Mouse (Mus musculus) liver, embryonic 16.5 days (tissue): Measurements from ENCODE around the gene Ppfia2. TPM values are rescaled to one million over a fixed set of nuclear protein-coding genes. Genes with fewer than 3 reads are reported as not detected.

Experiments used
- ATAC-seq: fragments of 200-750 bp; cut with Nextera tagmentation; 2 replicates; pipeline ENCODE4 v1.8.0; 2017; ENCODE audit warnings: low read depth, mild to moderate bottlenecking, moderate number of reproducible peaks, moderate library complexity
- H3K27ac ChIP-seq: fragments of 300-500 bp; sonication (generic); 2 replicates; pipeline ENCODE4 v1.5.1; 2014; ENCODE audit warnings: mild to moderate bottlenecking, low read length
- H3K27me3 ChIP-seq: fragments of 300-500 bp; sonication (generic); 2 replicates; pipeline ENCODE4 v1.6.1; 2014; ENCODE audit warnings: low read depth, low read length, mixed read lengths; ENCODE audit not compliant: control insufficient read depth, insufficient read depth
- H3K36me3 ChIP-seq: fragments of 300-500 bp; sonication (generic); 2 replicates; pipeline ENCODE4 v1.6.1; 2014; ENCODE audit warnings: mild to moderate bottlenecking; ENCODE audit not compliant: control insufficient read depth, insufficient read depth
- H3K4me1 ChIP-seq: fragments of 300-500 bp; sonication (generic); 2 replicates; pipeline ENCODE4 v1.6.1; 2014; ENCODE audit warnings: low read depth, low read length, mixed read lengths; ENCODE audit not compliant: control insufficient read depth
- H3K4me2 ChIP-seq: fragments of 300-500 bp; sonication (generic); 2 replicates; pipeline ENCODE4 v1.6.1; 2014; ENCODE audit warnings: low read depth, low read length, mixed read lengths
- H3K4me3 ChIP-seq: fragments of 300-500 bp; sonication (generic); 2 replicates; pipeline ENCODE4 v1.5.1; 2014; ENCODE audit warnings: low read depth, mild to moderate bottlenecking, low read length
- H3K9ac ChIP-seq: fragments of 300-500 bp; sonication (generic); 2 replicates; pipeline ENCODE4 v1.6.1; 2014; ENCODE audit warnings: low read depth, low read length
- H3K9me3 ChIP-seq: fragments of 300-500 bp; sonication (generic); replicated peaks from 2 replicates; pipeline ENCODE4 v1.6.1; 2016; ENCODE audit warnings: low read length; ENCODE audit not compliant: control insufficient read depth
- WGBS: fragments of 180-500 bp; shearing (Covaris S2); extraction: QIAGEN DNeasy Blood & Tissue Kit; methylation state at CpG from one replicate; pipeline ENCODE4 v1.1.7; 2014; ENCODE audit not compliant: insufficient replicate concordance; 5-methylcytosine and 5-hydroxymethylcytosine counted together
- polyA plus RNA-seq: library from polyadenylated mRNA; unstranded; fragments of >200 nt; fragmentation: Nextera tagmentation; extraction: Ambion mirVana; gene quantifications from 2 replicates; pipeline ENCODE4 v1.2.1, GENCODE M21; 2015

Gene Ppfia2
- polyA plus RNA-seq, 1 experiment from 2014 or later = 0.01 TPM

- Histone ChIP-seq H3K36me3 (no peaks in the 10 kb centered on the region), H3K9me3 (no peaks in the 10 kb centered on the region), H3K4me3 (no peak overlapping the region), H3K4me1 (no peaks in the 10 kb centered on the region), H3K27ac (no peak overlapping the region), H3K27me3 (no peaks in the 10 kb centered on the region), H3K4me2 (no peak overlapping the region), H3K9ac (no peak overlapping the region)
- WGBS = 44% methylated on average over 3 of the region's 3 CpGs
- no peak for ATAC-seq
Observed at GRCm38 (mm10) chr10:106738190-106738589, 268.1 kb downstream of the Ppfia2 start.

DNA sequence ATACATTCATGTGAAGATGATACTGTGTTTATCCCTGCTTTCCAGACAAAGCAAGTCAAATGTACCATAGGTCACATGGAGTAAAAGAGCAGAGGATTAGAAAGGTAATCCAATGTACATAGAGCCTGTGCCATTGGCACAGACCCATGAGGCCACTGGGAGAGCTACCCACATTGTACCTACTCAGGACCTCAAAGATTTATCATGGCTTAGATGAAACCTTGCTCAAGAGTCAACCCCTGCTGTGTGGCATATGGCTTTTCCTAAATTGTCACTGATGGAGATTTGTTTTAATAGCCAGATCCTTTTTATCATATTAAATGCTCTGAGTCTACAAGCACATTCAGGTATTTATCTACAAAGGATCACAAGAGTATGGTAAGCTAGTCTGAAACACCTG is 274.8 kb downstream of the Ppfia2 start:
- Histone ChIP-seq H3K9ac (no peak overlapping the region), H3K27ac (no peak overlapping the region), H3K4me1 (no peaks in the 10 kb centered on the region), H3K4me3 (no peak overlapping the region), H3K9me3 (no peaks in the 10 kb centered on the region), H3K36me3 (no peaks in the 10 kb centered on the region), H3K27me3 (no peaks in the 10 kb centered on the region), H3K4me2 (no peak overlapping the region)
- no peak for ATAC-seq

DNA sequence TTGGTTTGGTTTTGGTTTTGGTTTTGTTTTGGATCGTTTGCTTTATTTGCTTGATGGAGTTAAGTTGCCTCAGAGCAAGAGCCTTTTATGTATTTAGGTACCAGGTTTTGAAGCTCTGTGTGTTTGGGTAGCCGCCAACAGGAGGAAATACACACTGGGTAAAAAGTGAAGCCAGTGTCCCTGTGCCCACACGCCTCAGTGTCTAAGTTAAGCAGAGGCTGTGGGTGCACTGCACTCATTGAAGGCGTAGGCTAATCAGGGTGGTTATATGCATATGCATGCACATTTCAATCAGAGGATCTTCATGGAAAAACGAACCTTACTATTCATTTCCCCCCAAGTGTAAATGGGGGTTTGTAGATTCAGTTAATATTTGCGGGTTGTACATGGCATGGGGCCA is 290.9 kb downstream of the Ppfia2 start:
- ATAC-seq = no peak

DNA sequence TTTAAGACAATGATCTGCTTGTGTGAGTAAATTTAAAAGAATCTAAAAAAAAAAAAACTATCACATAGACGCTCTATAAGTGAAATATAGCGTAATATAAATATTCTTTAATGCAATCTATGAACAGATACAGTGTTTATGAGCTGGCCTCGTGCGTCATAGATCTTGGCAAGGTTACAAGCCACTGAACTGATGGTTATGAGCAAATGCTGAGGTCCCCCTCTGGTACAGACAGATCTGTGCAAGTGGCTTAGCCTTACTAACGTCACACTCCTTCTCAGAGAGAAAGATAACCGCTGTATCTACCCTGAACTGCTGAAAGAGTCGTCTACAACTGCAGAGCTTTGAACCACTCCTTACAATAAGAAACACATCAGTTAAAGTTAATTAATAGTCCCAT is 293.6 kb downstream of the Ppfia2 start:
- WGBS = 46% methylated on average over 7 of the region's 7 CpGs
- no peak overlapping the region for H3K4me3 ChIP-seq
- no peaks in the 10 kb centered on the region for H3K4me1 ChIP-seq
- H3K27me3 ChIP-seq = no peaks in the 10 kb centered on the region
- no peaks in the 10 kb centered on the region for H3K36me3 ChIP-seq
- H3K9me3 ChIP-seq = no peaks in the 10 kb centered on the region
- H3K9ac ChIP-seq = no peak overlapping the region
- no peak overlapping the region for H3K27ac ChIP-seq
- H3K4me2 ChIP-seq = no peak overlapping the region
- ATAC-seq = no peak

More for the DNA sequence above, 290.9 kb downstream of the Ppfia2 start:
- Histone ChIP-seq H3K9me3 (no peaks in the 10 kb centered on the region), H3K4me3 (no peak overlapping the region), H3K4me2 (no peak overlapping the region), H3K27me3 (no peaks in the 10 kb centered on the region), H3K9ac (no peak overlapping the region), H3K27ac (no peak overlapping the region), H3K36me3 (no peaks in the 10 kb centered on the region), H3K4me1 (no peaks in the 10 kb centered on the region)
- 63% methylated on average over 6 of the region's 6 CpGs for WGBS

GRCm38 (mm10) chr10:106775571-106775970 is 305.4 kb downstream of the Ppfia2 start:
- Histone ChIP-seq H3K36me3 (no peaks in the 10 kb centered on the region), H3K27me3 (no peaks in the 10 kb centered on the region), H3K27ac (no peak overlapping the region), H3K4me3 (no peak overlapping the region), H3K4me1 (no peaks in the 10 kb centered on the region), H3K4me2 (no peak overlapping the region), H3K9ac (no peak overlapping the region), H3K9me3 (no peaks in the 10 kb centered on the region)
- 68% methylated on average over 1 of the region's 1 CpGs for WGBS
- ATAC-seq = no peak

- H3K4me2 ChIP-seq = no peak overlapping the region
- H3K4me1 ChIP-seq = no peaks in the 10 kb centered on the region
- no peak overlapping the region for H3K4me3 ChIP-seq
- no peak for ATAC-seq
- H3K36me3 ChIP-seq = no peaks in the 10 kb centered on the region
- WGBS = 54% methylated on average over 2 of the region's 2 CpGs
- no peaks in the 10 kb centered on the region for H3K27me3 ChIP-seq
- H3K27ac ChIP-seq = no peak overlapping the region
- H3K9ac ChIP-seq = no peak overlapping the region
- no peaks in the 10 kb centered on the region for H3K9me3 ChIP-seq
Observed at GRCm38 (mm10) chr10:106815447-106815846, 345.3 kb downstream of the Ppfia2 start.

- 68% methylated on average over 4 of the region's 4 CpGs for WGBS
- no peak overlapping the region for H3K9ac ChIP-seq
- H3K4me2 ChIP-seq = no peak overlapping the region
- no peak for ATAC-seq
- no peak overlapping the region for H3K27ac ChIP-seq
- H3K4me1 ChIP-seq = no peaks in the 10 kb centered on the region
- H3K9me3 ChIP-seq = no peaks in the 10 kb centered on the region
- no peaks in the 10 kb centered on the region for H3K36me3 ChIP-seq
- no peak overlapping the region for H3K4me3 ChIP-seq
- no peaks in the 10 kb centered on the region for H3K27me3 ChIP-seq
Observed at GRCm38 (mm10) chr10:106818381-106818780, 348.2 kb downstream of the Ppfia2 start.

DNA sequence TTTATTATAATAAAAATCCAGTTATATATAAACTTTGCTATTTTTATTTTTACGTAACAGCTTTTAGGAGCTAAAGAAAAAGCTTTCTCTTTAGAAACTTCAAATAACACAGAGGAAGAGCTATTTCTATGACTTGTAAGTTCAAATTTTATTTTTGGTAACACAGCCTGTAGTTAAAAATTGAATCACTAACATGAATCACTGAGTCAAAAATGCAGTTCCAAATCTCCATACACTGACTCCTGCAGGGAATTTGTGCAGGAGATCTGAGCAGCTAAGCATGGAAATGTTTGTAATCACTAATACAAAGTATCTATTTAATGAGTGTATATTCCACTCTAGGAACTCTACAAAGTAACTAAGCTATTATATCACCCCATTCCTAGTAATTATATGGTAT is 354.1 kb downstream of the Ppfia2 start:
- Histone ChIP-seq H3K27me3 (no peaks in the 10 kb centered on the region), H3K4me2 (no peak overlapping the region), H3K27ac (no peak overlapping the region), H3K4me3 (no peak overlapping the region), H3K9me3 (no peaks in the 10 kb centered on the region), H3K9ac (no peak overlapping the region), H3K4me1 (no peaks in the 10 kb centered on the region), H3K36me3 (no peaks in the 10 kb centered on the region)
- 70% methylated on average over 1 of the region's 1 CpGs for WGBS
- ATAC-seq = no peak

- no peaks in the 10 kb centered on the region for H3K27me3 ChIP-seq
- H3K36me3 ChIP-seq = no peaks in the 10 kb centered on the region
- no peak overlapping the region for H3K4me3 ChIP-seq
- ATAC-seq = no peak
- no peak overlapping the region for H3K9ac ChIP-seq
- H3K4me2 ChIP-seq = no peak overlapping the region
- no peak overlapping the region for H3K27ac ChIP-seq
- H3K9me3 ChIP-seq = no peaks in the 10 kb centered on the region
- no peaks in the 10 kb centered on the region for H3K4me1 ChIP-seq
- WGBS = 28% methylated on average over 1 of the region's 1 CpGs
Observed at GRCm38 (mm10) chr10:106838476-106838875, 368.3 kb downstream of the Ppfia2 start.

DNA sequence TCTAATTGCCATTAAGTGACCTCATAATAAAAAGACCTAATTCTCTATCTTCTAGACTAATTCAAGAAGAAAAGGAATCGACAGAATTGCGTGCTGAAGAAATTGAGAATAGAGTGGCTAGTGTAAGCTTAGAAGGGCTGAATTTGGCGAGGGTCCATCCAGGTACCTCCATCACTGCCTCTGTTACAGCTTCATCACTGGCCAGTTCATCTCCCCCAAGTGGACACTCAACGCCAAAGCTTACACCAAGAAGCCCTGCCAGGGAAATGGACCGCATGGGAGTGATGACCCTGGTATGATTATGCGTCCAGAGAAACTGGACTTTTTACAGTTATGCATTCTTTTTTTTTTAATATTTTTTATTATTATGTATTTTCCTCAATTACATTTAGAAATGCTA is 388.0 kb downstream of the Ppfia2 start:
- no peak for ATAC-seq
- H3K4me3 ChIP-seq = no peak overlapping the region
- no peaks in the 10 kb centered on the region for H3K9me3 ChIP-seq
- no peak overlapping the region for H3K27ac ChIP-seq
- H3K9ac ChIP-seq = no peak overlapping the region
- no peaks in the 10 kb centered on the region for H3K36me3 ChIP-seq
- H3K27me3 ChIP-seq = no peaks in the 10 kb centered on the region
- 64% methylated on average over 6 of the region's 6 CpGs for WGBS
- H3K4me1 ChIP-seq = no peaks in the 10 kb centered on the region
- H3K4me2 ChIP-seq = no peak overlapping the region
